Mouse (Mus musculus) mammary gland, adult 2 months (tissue): ENCODE measurements around the gene Mrpl47. TPM values are rescaled to one million over a fixed set of nuclear protein-coding genes. Genes with fewer than 3 reads are reported as not detected.

Experiments
- polyA plus RNA-seq: library from polyadenylated mRNA; depleted of rRNA; stranded (reverse); fragments of >200 nt; gene quantifications from 2 replicates; pipeline ENCODE4 v1.2.3, GENCODE M21; 2012; ENCODE audit warnings: low replicate concordance; rRNA removed

Gene Mrpl47
- 1.5 and 4.4 TPM in 2 replicates for polyA plus RNA-seq

GRCm38 (mm10) chr3:32737172-32737655 lies at the start of gene Mrpl47:
Mrpl47 (minus strand) TSS chr3:32737605.

GRCm38 (mm10) chr3:32736244-32737171 lies 897 bp downstream of the Mrpl47 start, which contains the start of gene Ndufb5:
Ndufb5 (plus strand) TSS chr3:32736990.

GRCm38 (mm10) chr3:32705647-32706348 lies 31.6 kb downstream of the Mrpl47 start, which contains the start of gene Actl6a:
Actl6a (plus strand) TSS chr3:32706298.

Other genes with a start within 250 kb of the Mrpl47 start
- 0.10 TPM in 1 of 2 replicates, not detected in the other for gene Kcnmb3, start 245.4 kb downstream of the Mrpl47 start, polyA plus RNA-seq
- 18.3 and 32.3 TPM in 2 replicates for gene Zfp639, start 227.3 kb downstream of the Mrpl47 start, polyA plus RNA-seq
- gene Mfn1, start 208.1 kb downstream of the Mrpl47 start, polyA plus RNA-seq: 5.9 and 19.4 TPM in 2 replicates
- 25.3 and 55.8 TPM in 2 replicates for gene Gnb4, start 121.0 kb downstream of the Mrpl47 start, polyA plus RNA-seq
- gene Actl6a, start 31.3 kb downstream of the Mrpl47 start, polyA plus RNA-seq: 12.4 and 16.5 TPM in 2 replicates
- 212 and 407 TPM in 2 replicates for gene Ndufb5, start 615 bp downstream of the Mrpl47 start, polyA plus RNA-seq
- gene Usp13, start 79.9 kb upstream of the Mrpl47 start, polyA plus RNA-seq: 1.4 and 13.0 TPM in 2 replicates